Mouse (Mus musculus): ENCODE data around the gene Phf5a. TPM values are rescaled to one million over a fixed set of nuclear protein-coding genes. Genes with fewer than 3 reads are reported as not detected.

Phf5a gene
- total RNA-seq, 2 experiments from 2014 or later, result 38.4 to 39.9 TPM

- Histone ChIP-seq H3K4me3 (peak overlapping the region; percentile 23), H3K27ac (peak overlapping the region; percentile 73)
- intact Hi-C loops (cut with DNase I), result no loop called here
- TF ChIP-seq CTCF (IDR thresholded peaks at IDR 0.05), result no peak
- DNase-seq, result no peak
Measured at GRCm38 (mm10) chr15:81879531-81880401, 8.1 kb upstream of the Phf5a start.

- Histone ChIP-seq H3K27ac (peak within 1 kb of the TSS; percentile 96), H3K4me3 (peak within 1 kb of the TSS; percentile 97)
- TF ChIP-seq CTCF (IDR thresholded peaks at IDR 0.05), result no peak
- DNase-seq, result peak; percentile 99
- intact Hi-C loops (cut with DNase I), result loop anchor here (5.0 kb wide), 2 partner anchors 35 to 40 kb away; no protein-coding TSS in a partner anchor
Measured at GRCm38 (mm10) chr15:81872262-81873136, 788 bp upstream of the Phf5a start, which contains the start of gene Aco2. Gene Aco2, plus strand, starts transcription at chr15:81872309.

GRCm38 (mm10) chr15:81869985-81870384, 1.7 kb downstream of the Phf5a start:
- no peak overlapping the region for H3K4me3 ChIP-seq
- intact Hi-C loops (cut with DNase I), result loop anchor here (5.0 kb wide), 2 partner anchors 37 to 38 kb away; no protein-coding TSS in a partner anchor
- H3K27ac ChIP-seq, result no peak overlapping the region
- TF ChIP-seq CTCF (IDR thresholded peaks at IDR 0.05), result no peak
- DNase-seq, result no peak

- intact Hi-C loops (cut with DNase I), result no loop called here
- TF ChIP-seq CTCF (IDR thresholded peaks at IDR 0.05), result no peak
- no peak for DNase-seq
- Histone ChIP-seq H3K4me3 (no peak overlapping the region), H3K27ac (no peak overlapping the region)
Measured at GRCm38 (mm10) chr15:81864238-81864637, 7.5 kb downstream of the Phf5a start.

GRCm38 (mm10) chr15:81860471-81861135, 11.1 kb downstream of the Phf5a start:
- peak overlapping the region; percentile 100 for H3K27ac ChIP-seq
- peak overlapping the region; percentile 80 for H3K4me3 ChIP-seq
- intact Hi-C loops (cut with DNase I), result no loop called here
- DNase-seq, result peak; percentile 69
- no peak for TF ChIP-seq CTCF (IDR thresholded peaks at IDR 0.05)

DNA sequence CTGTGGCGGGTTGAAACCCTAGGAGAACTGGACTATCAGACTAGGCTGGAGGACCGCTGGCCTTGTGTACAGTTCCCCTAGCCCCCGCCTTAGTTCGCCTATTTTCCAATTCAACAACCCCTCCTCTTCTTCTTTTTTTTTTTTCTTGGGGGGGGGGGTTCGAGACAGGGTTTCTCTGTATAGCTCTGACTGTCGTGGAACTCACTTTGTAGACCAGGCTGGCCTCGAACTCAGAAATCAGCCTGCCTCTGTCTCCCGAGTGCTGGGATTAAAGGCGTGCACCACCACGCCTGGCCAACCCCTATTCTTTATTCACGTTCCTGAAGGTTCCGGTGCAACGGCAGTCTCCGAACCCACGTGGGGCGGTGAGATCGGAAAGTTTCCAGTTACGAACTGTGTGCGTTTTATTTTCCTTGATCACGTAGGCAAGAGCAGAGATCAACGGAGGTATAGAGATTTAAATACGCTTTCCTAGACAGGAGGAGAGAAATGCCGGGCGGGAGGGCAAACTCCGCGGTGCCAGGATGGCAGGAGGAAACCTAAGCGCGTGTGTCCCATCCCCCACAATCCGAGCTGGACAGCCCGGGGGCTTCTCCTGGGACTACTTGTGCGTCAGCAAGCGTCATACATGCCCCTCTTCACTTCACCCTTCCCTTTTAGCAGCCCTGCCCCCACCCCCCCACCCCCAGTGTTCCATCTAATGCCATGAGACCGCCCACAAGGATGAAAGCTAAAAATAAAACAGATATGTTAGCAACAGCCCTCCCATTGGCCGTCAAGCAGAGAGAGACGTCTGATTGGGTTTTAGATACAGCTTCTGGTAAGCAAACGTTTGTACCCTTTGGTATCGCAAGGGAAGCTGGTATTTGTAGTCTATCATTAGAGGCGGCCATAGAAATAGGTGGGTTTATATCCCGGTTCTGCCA, 12.1 kb downstream of the Phf5a start:
- DNase-seq, result peak; percentile 91
- Histone ChIP-seq H3K4me3 (peak overlapping the region; percentile 80), H3K27ac (peak overlapping the region; percentile 100)
- intact Hi-C loops (cut with DNase I), result loop anchor here (1.0 to 10.0 kb wide), 2 partner anchors 23 to 485 kb away; no protein-coding TSS in a partner anchor
- no peak for TF ChIP-seq CTCF (IDR thresholded peaks at IDR 0.05)

DNA sequence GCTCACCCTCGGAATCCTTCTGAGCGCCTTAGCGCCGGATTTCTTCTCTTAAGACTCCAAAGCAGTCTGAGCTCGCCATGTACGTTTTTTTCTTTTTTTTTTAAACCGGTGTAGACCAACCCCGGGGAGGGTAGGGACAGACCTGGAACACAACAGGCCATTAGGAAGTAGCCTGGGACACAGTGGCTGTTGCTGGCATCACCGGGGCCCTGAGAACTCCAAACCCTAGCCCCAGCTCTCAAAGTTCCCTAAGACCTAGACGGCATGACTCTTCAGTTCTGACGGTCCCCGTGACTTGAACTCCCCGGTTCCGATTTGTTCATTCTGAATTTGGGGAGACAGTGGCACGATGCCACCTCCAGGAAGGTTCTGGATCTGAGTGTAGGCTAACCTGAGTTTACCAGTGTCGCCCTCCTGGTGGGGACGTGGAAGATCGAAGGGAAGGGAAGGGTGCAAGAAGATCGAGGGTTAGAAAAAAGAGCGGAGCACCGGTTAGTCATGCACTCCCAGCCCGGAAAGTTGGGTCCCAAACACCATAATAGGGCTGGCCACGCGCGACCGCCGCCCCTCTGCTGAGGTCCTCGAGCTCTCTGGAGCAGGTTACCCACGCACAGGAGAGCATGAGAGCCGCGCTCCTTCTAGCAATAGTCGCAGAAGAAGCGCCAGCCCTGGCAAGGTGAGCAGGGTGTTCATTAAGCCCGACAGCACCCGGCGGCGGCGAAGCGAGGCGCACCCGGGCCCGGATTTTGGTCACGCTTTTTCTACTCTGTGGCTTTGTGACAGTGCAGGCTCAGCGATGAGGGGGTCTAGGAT, 13.0 kb downstream of the Phf5a start, which contains the start of gene Tob2:
Gene Tob2, minus strand, starts transcription at position 280 of the 813 bp plus-strand sequence.
- intact Hi-C loops (cut with DNase I), result loop anchor here (1.0 to 10.0 kb wide), 2 partner anchors 22 to 486 kb away; no protein-coding TSS in a partner anchor
- peak; percentile 9 for TF ChIP-seq CTCF (IDR thresholded peaks at IDR 0.05)
- peak within 1 kb of the TSS; percentile 100 for H3K27ac ChIP-seq
- peak within 1 kb of the TSS; percentile 80 for H3K4me3 ChIP-seq
- DNase-seq, result peak; percentile 86

DNA sequence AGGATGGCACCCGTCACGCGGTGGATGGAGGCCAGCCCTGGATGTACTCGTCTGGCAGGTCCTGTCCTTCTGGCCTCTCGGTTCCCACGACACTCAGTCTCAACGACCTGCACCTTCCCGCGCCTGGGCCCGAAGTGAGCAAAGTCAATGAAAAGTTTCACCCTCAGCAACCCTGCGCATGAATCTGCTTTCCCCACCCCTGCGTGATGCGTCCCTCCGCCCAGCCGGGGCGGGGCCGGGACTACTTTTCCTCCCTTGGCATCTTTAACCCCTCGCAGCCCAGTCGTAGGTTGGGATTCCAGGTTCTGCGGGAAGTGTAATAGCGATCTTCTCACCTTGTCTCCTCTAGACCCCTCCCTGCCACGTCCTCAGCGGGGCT, 13.6 kb downstream of the Phf5a start:
- Histone ChIP-seq H3K27ac (peak overlapping the region; percentile 100), H3K4me3 (peak overlapping the region; percentile 80)
- peak; percentile 95 for DNase-seq
- intact Hi-C loops (cut with DNase I), result loop anchor here (10.0 kb wide), 1 partner anchor 487 kb away; no protein-coding TSS in a partner anchor
- TF ChIP-seq CTCF (IDR thresholded peaks at IDR 0.05), result peak; percentile 4; the same call in 1 of the 2 replicates

GRCm38 (mm10) chr15:81857724-81858116, 14.0 kb downstream of the Phf5a start:
- peak overlapping the region; percentile 80 for H3K4me3 ChIP-seq
- intact Hi-C loops (cut with DNase I), result loop anchor here (10.0 kb wide), 1 partner anchor 487 kb away; no protein-coding TSS in a partner anchor
- no peak for DNase-seq
- no peak for TF ChIP-seq CTCF (IDR thresholded peaks at IDR 0.05)
- H3K27ac ChIP-seq, result peak overlapping the region; percentile 100
